Mouse (Mus musculus): Measurements from ENCODE around the gene Hsf5. TPM values are rescaled to one million over a fixed set of nuclear protein-coding genes. Genes with fewer than 3 reads are reported as not detected.
A peak's percentile ranks its signal among the peaks of the same experiment; 100 is the strongest.

Hsf5 gene
- polyA plus RNA-seq, 1 experiment from 2014 or later = 0.35 TPM

GRCm38 (mm10) chr11:87580543-87581085 is 36.4 kb upstream of the Hsf5 start:
- H3K36me3 ChIP-seq = no peaks in the 10 kb centered on the region
- no peak overlapping the region for H3K4me3 ChIP-seq (replicated peaks)
- H3K4me2 ChIP-seq (replicated peaks) = no peak overlapping the region
- no peak overlapping the region for H3K27ac ChIP-seq (replicated peaks)
- H3K27me3 ChIP-seq = no peaks in the 10 kb centered on the region
- H3K4me1 ChIP-seq = peaks cover 17% of the 10 kb centered on the region
- H3K9me3 ChIP-seq (replicated peaks) = no peaks in the 10 kb centered on the region
- WGBS = 54% methylated on average over 9 of the region's 10 CpGs
- ATAC-seq (ENCODE audit: insufficient number of reproducible peaks, low FRiP score, low TSS enrichment, low read depth) = no peak
- no peak overlapping the region for H3K9ac ChIP-seq

- H3K9me3 ChIP-seq (replicated peaks) = no peaks in the 10 kb centered on the region
- no peak overlapping the region for H3K4me2 ChIP-seq (replicated peaks)
- no peaks in the 10 kb centered on the region for H3K27me3 ChIP-seq
- H3K4me3 ChIP-seq (replicated peaks) = no peak overlapping the region
- H3K36me3 ChIP-seq = no peaks in the 10 kb centered on the region
- WGBS = 87% methylated on average over 12 of the region's 12 CpGs
- no peak overlapping the region for H3K9ac ChIP-seq
- no peak overlapping the region for H3K27ac ChIP-seq (replicated peaks)
- H3K4me1 ChIP-seq = peaks cover 17% of the 10 kb centered on the region
- ATAC-seq (ENCODE audit: insufficient number of reproducible peaks, low FRiP score, low TSS enrichment, low read depth) = no peak
These were observed 35.7 kb upstream of the Hsf5 start for GRCm38 (mm10) chr11:87581161-87581865.

DNA sequence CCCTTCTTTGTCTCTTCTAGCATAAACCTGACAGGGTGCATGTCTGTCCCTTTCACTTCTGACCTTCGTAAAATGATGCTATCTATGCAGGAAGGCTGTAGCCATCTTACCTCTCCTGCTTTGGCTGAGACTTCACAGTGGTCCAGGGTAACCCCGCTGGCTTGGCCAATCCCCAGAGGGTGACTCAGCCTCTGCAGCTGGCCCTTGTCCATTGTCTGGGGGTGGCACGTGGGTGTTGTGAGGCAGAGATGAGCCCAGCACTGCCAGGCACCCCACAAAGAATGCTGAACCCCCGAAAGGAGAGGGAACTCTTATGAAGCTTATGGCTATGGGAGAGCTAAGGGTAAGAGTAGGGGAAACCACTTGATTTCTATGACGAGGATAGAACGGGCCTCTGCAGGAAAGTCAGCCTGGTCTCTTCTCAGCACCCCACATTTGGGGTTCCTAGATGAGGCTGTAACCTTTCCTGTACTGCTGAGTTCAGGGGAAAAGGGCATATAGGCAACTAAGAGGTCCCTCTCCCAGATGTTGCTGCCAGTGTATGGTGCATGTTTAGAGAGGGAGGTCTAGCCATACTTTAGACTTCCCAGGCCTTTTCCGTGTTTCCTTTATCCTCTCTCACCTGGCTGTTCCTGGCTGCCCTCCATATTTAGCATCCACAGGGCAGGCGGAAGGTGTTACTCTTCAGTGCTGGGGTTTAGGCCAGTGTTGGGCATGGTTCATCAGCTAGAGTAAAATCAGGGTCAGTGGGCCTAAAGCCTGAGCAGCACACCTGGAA is 34.8 kb upstream of the Hsf5 start:
- H3K36me3 ChIP-seq = no peaks in the 10 kb centered on the region
- no peak overlapping the region for H3K4me3 ChIP-seq (replicated peaks)
- no peak overlapping the region for H3K9ac ChIP-seq
- 83% methylated on average over 8 of the region's 8 CpGs for WGBS
- no peak for ATAC-seq (ENCODE audit: insufficient number of reproducible peaks, low FRiP score, low TSS enrichment, low read depth)
- peaks cover 17% of the 10 kb centered on the region for H3K4me1 ChIP-seq
- no peaks in the 10 kb centered on the region for H3K27me3 ChIP-seq
- H3K27ac ChIP-seq (replicated peaks) = no peak overlapping the region
- no peaks in the 10 kb centered on the region for H3K9me3 ChIP-seq (replicated peaks)
- no peak overlapping the region for H3K4me2 ChIP-seq (replicated peaks)

GRCm38 (mm10) chr11:87583291-87584034 is 33.5 kb upstream of the Hsf5 start:
- no peak overlapping the region for H3K27ac ChIP-seq (replicated peaks)
- no peak for ATAC-seq (ENCODE audit: insufficient number of reproducible peaks, low FRiP score, low TSS enrichment, low read depth)
- no peaks in the 10 kb centered on the region for H3K9me3 ChIP-seq (replicated peaks)
- H3K4me3 ChIP-seq (replicated peaks) = no peak overlapping the region
- no peak overlapping the region for H3K9ac ChIP-seq
- WGBS = 81% methylated on average over 6 of the region's 6 CpGs
- H3K27me3 ChIP-seq = no peaks in the 10 kb centered on the region
- H3K36me3 ChIP-seq = no peaks in the 10 kb centered on the region
- no peak overlapping the region for H3K4me2 ChIP-seq (replicated peaks)
- peaks cover 5% of the 10 kb centered on the region for H3K4me1 ChIP-seq

DNA sequence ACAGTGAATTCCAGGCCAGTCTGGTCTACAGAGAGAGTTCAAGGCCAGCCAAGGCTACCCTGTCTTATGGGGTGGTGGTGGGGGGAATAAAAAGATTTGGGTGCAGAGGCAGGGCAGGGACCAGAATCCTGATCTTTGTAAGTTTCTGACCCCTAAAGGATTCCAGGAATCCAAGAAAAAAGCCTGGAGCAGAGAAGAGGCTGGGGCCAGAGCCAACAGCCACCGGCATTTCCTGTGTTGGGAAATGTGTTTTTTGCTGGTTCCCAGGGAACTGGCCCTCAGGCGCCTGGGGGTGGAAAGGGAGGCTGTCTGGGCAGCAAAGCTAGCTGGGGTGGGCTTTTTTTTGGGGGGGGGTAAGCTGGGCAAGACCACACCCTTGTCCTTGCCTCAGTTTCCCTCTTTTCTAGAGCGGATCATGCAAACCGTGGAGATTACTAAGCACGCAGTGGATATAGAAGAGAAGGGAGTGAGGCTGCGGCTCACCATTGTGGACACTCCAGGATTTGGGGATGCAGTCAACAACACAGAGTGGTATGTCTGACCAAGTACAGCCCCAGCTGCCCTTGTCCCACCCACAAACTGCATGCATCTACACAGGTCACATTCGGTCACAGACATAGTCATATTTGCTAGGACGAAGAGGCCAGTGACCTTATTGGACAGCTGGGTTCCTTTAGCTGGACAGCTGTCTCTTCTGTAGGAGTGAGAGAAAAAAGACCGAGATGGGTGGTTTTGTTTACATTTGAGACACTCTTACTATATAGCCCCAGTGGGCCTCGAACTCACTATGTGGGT is 32.1 kb upstream of the Hsf5 start:
- Histone ChIP-seq H3K27me3 (no peaks in the 10 kb centered on the region), H3K9me3 (replicated peaks) (no peaks in the 10 kb centered on the region), H3K4me3 (replicated peaks) (no peak overlapping the region), H3K36me3 (no peaks in the 10 kb centered on the region), H3K4me2 (replicated peaks) (no peak overlapping the region), H3K27ac (replicated peaks) (no peak overlapping the region), H3K9ac (no peak overlapping the region), H3K4me1 (peaks cover 7% of the 10 kb centered on the region; the same call in 1 of the 2 replicates)
- 70% methylated on average over 10 of the region's 10 CpGs for WGBS
- no peak for ATAC-seq (ENCODE audit: insufficient number of reproducible peaks, low FRiP score, low TSS enrichment, low read depth)

GRCm38 (mm10) chr11:87587211-87587874 is 29.6 kb upstream of the Hsf5 start:
- WGBS = 90% methylated on average over 5 of the region's 5 CpGs
- no peak for ATAC-seq (ENCODE audit: insufficient number of reproducible peaks, low FRiP score, low TSS enrichment, low read depth)
- H3K27ac ChIP-seq (replicated peaks) = no peak overlapping the region
- H3K36me3 ChIP-seq = no peaks in the 10 kb centered on the region
- H3K9ac ChIP-seq = no peak overlapping the region
- no peak overlapping the region for H3K4me2 ChIP-seq (replicated peaks)
- H3K4me3 ChIP-seq (replicated peaks) = no peak overlapping the region
- no peaks in the 10 kb centered on the region for H3K9me3 ChIP-seq (replicated peaks)
- H3K27me3 ChIP-seq = no peaks in the 10 kb centered on the region
- peaks cover 17% of the 10 kb centered on the region for H3K4me1 ChIP-seq

- Histone ChIP-seq H3K4me1 (peaks cover 37% of the 10 kb centered on the region), H3K36me3 (peaks cover 7% of the 10 kb centered on the region; the same call in 1 of the 2 replicates), H3K27me3 (no peaks in the 10 kb centered on the region), H3K4me2 (replicated peaks) (peak overlapping the region; percentile 71; the same call in 1 of the 2 replicates), H3K27ac (replicated peaks) (no peak overlapping the region), H3K9ac (no peak overlapping the region), H3K4me3 (replicated peaks) (no peak overlapping the region), H3K9me3 (replicated peaks) (no peaks in the 10 kb centered on the region)
- 88% methylated on average over 8 of the region's 8 CpGs for WGBS
- no peak for ATAC-seq (ENCODE audit: insufficient number of reproducible peaks, low FRiP score, low TSS enrichment, low read depth)
These were observed 27.4 kb upstream of the Hsf5 start for GRCm38 (mm10) chr11:87589605-87590004.

GRCm38 (mm10) chr11:87590841-87591525 is 26.0 kb upstream of the Hsf5 start:
- WGBS = under 1% methylated on average over 25 of the region's 25 CpGs
- peak overlapping the region; percentile 71 for H3K4me2 ChIP-seq (replicated peaks)
- peak overlapping the region; percentile 95 for H3K27ac ChIP-seq (replicated peaks)
- ATAC-seq (ENCODE audit: insufficient number of reproducible peaks, low FRiP score, low TSS enrichment, low read depth) = no peak
- H3K9ac ChIP-seq = peak overlapping the region; percentile 78
- no peaks in the 10 kb centered on the region for H3K27me3 ChIP-seq
- peak overlapping the region; percentile 73 for H3K4me3 ChIP-seq (replicated peaks)
- no peaks in the 10 kb centered on the region for H3K9me3 ChIP-seq (replicated peaks)
- peaks cover 46% of the 10 kb centered on the region for H3K4me1 ChIP-seq
- peaks cover 7% of the 10 kb centered on the region; the same call in 1 of the 2 replicates for H3K36me3 ChIP-seq

GRCm38 (mm10) chr11:87591526-87592353 is 25.2 kb upstream of the Hsf5 start, which contains the start of gene Mtmr4:
TSS of gene Mtmr4 (plus strand) at chr11:87592162.
- ATAC-seq (ENCODE audit: insufficient number of reproducible peaks, low FRiP score, low TSS enrichment, low read depth) = peak; percentile 98
- Histone ChIP-seq H3K9ac (peak within 1 kb of the TSS; percentile 78), H3K9me3 (replicated peaks) (no peaks in the 10 kb centered on the region), H3K36me3 (peaks cover 7% of the 10 kb centered on the region; the same call in 1 of the 2 replicates), H3K4me3 (replicated peaks) (peak within 1 kb of the TSS; percentile 73), H3K4me1 (peaks cover 54% of the 10 kb centered on the region), H3K27ac (replicated peaks) (peak within 1 kb of the TSS; percentile 95), H3K4me2 (replicated peaks) (peak within 1 kb of the TSS; percentile 79), H3K27me3 (no peaks in the 10 kb centered on the region)
- WGBS = under 1% methylated on average over 57 of the region's 61 CpGs

Measured in embryonic facial prominence, embryonic 15.5 days (tissue).